Mouse (Mus musculus) stomach, postnatal 0 days (tissue): Measurements from ENCODE around the gene Ubald2. TPM values are rescaled to one million over a fixed set of nuclear protein-coding genes. Genes with fewer than 3 reads are reported as not detected.

Experiments used
- ATAC-seq: fragments of 200-750 bp; cut with Nextera tagmentation; 2 replicates; pipeline ENCODE4 v1.8.0; 2017; ENCODE audit not compliant: low FRiP score, low TSS enrichment
- DNase-seq: peaks from one replicate; pipeline ENCODE4 v3.0.0-alpha.2; 2016; ENCODE audit warnings: low spot score
- H3K27ac ChIP-seq: fragments of 300-500 bp; sonication (generic); replicated peaks from 2 replicates; pipeline ENCODE4 v1.5.1; 2014; ENCODE audit warnings: mild to moderate bottlenecking, control low read depth
- H3K27me3 ChIP-seq: fragments of 300-500 bp; sonication (generic); 2 replicates; pipeline ENCODE4 v1.6.1; 2014; ENCODE audit warnings: low read length; ENCODE audit not compliant: control insufficient read depth, insufficient read depth
- H3K36me3 ChIP-seq: fragments of 300-500 bp; sonication (generic); 2 replicates; pipeline ENCODE4 v1.6.1; 2014; ENCODE audit warnings: low read length, mixed read lengths; ENCODE audit not compliant: control insufficient read depth, insufficient read depth
- H3K4me1 ChIP-seq: fragments of 300-500 bp; sonication (generic); replicated peaks from 2 replicates; pipeline ENCODE4 v1.6.1; 2014; ENCODE audit warnings: antibody characterized with exemption; ENCODE audit not compliant: control insufficient read depth, insufficient read depth
- H3K4me2 ChIP-seq: fragments of 300-500 bp; sonication (generic); replicated peaks from 2 replicates; pipeline ENCODE4 v1.6.1; 2014; ENCODE audit warnings: low read depth, mild to moderate bottlenecking, control low read depth, moderate library complexity
- H3K4me3 ChIP-seq: fragments of 300-500 bp; sonication (generic); 2 replicates; pipeline ENCODE4 v1.5.1; 2014; ENCODE audit warnings: low read depth, low read length, control low read depth
- H3K9ac ChIP-seq: fragments of 300-500 bp; sonication (generic); 2 replicates; pipeline ENCODE4 v1.6.1; 2014; ENCODE audit warnings: mild to moderate bottlenecking, low read length, control low read depth, mixed read lengths
- H3K9me3 ChIP-seq: fragments of 300-500 bp; sonication (generic); 2 replicates; pipeline ENCODE4 v1.6.1; 2016; ENCODE audit warnings: low read length; ENCODE audit not compliant: control insufficient read depth
- CTCF ChIP-seq: IDR thresholded peaks from 2 replicates; pipeline ENCODE4 v1.5.1; 2016; ENCODE audit warnings: antibody characterized with exemption, low read depth, mild to moderate bottlenecking, moderate library complexity
- EP300 ChIP-seq: optimal IDR thresholded peaks from 2 replicates; pipeline ENCODE3; 2016; ENCODE audit warnings: antibody characterized with exemption
- WGBS: fragments of 180-500 bp; shearing (Covaris S2); extraction: QIAGEN DNeasy Blood & Tissue Kit; methylation state at CpG from one replicate; pipeline ENCODE4 v1.1.7; 2014; 5-methylcytosine and 5-hydroxymethylcytosine counted together
- polyA plus RNA-seq: library from polyadenylated mRNA; unstranded; fragments of >200 nt; fragmentation: Nextera tagmentation; extraction: Ambion mirVana; gene quantifications from 2 replicates; pipeline ENCODE4 v1.2.1, GENCODE M21; 2015

Ubald2 gene
- polyA plus RNA-seq, 1 experiment from 2014 or later: 35.7 TPM

DNA sequence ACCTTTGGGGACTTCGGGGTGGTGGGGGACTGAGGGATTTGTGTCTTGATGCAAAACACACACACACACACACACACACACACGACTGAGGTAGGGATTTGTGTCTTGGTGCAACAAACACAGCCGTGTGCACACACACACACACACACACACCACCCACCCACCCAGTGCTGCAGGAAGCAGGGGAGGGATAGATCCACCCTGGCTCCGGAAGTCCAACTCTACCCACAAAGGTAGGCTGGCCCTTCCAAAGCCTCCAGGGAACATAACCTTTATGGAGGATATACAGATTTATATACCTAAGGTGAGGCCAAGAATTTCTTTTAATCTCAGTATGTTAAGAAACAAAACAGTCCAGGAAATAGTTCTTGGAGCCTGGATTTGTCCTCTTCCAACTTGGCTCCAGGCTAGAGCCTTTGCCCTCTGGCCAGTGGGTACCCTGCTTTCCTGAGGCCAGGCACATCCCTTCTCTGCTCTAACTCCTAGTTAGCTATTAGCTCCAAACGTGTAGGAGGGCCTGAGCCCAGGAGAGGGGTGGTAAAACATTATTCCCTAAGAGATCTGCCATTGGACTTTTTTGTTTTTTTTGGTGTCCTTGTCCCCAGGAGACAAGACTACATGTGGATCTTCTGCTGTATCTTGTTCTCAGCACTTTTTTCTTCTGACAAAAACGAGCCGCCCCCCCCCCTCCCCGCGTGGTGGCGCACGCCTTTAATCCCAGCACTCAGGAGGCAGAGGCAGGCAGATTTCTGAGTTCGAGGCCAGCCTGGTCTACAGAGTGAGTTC lies 1.3 kb downstream of the Ubald2 start:
- peak; percentile 64 for DNase-seq
- no peak for TF ChIP-seq EP300
- TF ChIP-seq CTCF: no peak

DNA sequence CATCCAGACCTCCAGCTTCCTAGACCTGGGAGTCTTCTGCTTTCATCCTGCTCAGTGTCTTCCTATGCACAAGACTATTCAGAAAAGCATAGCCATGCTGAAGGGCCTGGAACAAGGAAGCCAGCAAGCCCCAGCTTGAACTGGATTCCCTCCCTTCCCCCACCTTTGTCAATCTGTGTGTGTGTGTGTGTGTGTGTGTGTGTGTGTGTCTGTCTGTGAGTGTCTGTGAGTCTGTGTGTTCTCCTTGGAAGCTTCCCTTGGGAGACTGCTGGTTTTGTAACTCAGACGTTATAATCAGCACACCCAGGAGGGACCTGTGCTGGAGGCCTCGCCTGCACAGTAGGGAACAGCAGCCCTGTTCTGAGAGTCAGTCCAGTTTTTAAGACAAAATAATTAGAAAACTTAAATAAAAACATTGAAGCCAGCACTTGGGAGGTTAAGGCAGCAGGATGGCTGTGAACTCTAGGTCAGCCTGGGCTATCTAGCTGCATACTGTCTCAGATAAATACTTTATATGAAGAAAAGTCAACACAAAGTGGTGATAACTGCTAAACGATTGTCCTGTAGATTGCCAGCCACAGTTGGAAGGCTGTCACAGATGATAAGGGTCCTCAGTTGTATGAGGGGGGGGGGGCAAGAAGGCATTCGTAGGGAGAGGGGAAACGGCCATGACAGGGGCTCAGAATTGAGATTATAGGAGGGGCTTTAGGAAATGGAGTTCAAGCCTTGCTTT lies 2.3 kb downstream of the Ubald2 start:
- no peaks in the 10 kb centered on the region; the same call in 1 of the 2 replicates for H3K36me3 ChIP-seq
- DNase-seq (no peak), ATAC-seq (no peak)
- TF ChIP-seq EP300: no peak
- TF ChIP-seq CTCF: no peak
- H3K9ac ChIP-seq: peak overlapping the region; percentile 41
- peak overlapping the region; percentile 13; the same call in 1 of the 2 replicates for H3K27ac ChIP-seq
- H3K9me3 ChIP-seq: no peaks in the 10 kb centered on the region
- H3K4me3 ChIP-seq: peak overlapping the region; percentile 69; the same call in 1 of the 2 replicates
- WGBS: 41% methylated on average over 5 of the region's 5 CpGs
- peaks cover 11% of the 10 kb centered on the region for H3K4me1 ChIP-seq
- no peaks in the 10 kb centered on the region for H3K27me3 ChIP-seq
- peak overlapping the region; percentile 67 for H3K4me2 ChIP-seq

More for the DNA sequence above, 1.3 kb downstream of the Ubald2 start:
- Histone ChIP-seq H3K4me3 (peak overlapping the region; percentile 69), H3K36me3 (no peaks in the 10 kb centered on the region; the same call in 1 of the 2 replicates), H3K9ac (peak overlapping the region; percentile 89), H3K27ac (peak overlapping the region; percentile 98), H3K4me1 (peaks cover 11% of the 10 kb centered on the region), H3K4me2 (peak overlapping the region; percentile 67), H3K27me3 (no peaks in the 10 kb centered on the region), H3K9me3 (no peaks in the 10 kb centered on the region)
- WGBS: 46% methylated on average over 12 of the region's 12 CpGs
- 0 out of 2 replicates have a peak, but pooled peaks have one; percentile 16 for ATAC-seq

DNA sequence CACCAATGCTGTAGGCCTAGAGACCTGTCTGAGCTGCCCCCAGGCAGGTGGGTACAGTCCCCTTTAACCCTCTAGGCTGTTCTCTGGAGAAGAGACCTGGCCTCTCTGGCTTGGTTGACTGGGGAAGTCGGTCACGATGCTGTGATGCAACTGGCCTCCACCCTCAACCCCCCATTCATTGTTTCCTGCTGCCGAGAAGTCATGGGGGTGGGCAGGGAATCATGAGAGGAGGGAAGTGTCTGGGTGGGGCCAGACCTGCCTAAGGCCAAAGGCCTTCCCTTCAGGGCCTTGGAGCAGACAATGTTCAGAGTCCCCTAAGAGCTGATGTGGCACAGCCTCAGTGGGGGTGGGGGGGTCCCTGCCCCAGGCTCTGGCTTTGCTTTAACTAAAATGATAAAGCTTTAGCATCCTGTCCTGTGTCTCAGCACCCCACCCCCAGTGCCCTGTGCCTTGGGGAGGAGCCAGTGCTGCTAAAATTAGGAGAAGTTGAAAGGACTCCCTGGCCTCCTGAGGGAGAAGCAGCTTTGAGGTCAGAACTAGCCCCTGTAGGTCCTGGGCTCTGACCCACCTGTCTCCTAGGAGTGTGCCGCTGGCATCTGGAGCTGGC lies 2.9 kb downstream of the Ubald2 start:
- Histone ChIP-seq H3K4me3 (no peak overlapping the region), H3K4me1 (peaks cover 11% of the 10 kb centered on the region), H3K4me2 (peak overlapping the region; percentile 67), H3K27me3 (no peaks in the 10 kb centered on the region), H3K9me3 (no peaks in the 10 kb centered on the region), H3K27ac (peak overlapping the region; percentile 13; the same call in 1 of the 2 replicates), H3K36me3 (no peaks in the 10 kb centered on the region; the same call in 1 of the 2 replicates), H3K9ac (no peak overlapping the region; the same call in 1 of the 2 replicates)
- ATAC-seq: no peak
- 49% methylated on average over 4 of the region's 4 CpGs for WGBS
- no peak for TF ChIP-seq EP300
- no peak for TF ChIP-seq CTCF
- no peak for DNase-seq

DNA sequence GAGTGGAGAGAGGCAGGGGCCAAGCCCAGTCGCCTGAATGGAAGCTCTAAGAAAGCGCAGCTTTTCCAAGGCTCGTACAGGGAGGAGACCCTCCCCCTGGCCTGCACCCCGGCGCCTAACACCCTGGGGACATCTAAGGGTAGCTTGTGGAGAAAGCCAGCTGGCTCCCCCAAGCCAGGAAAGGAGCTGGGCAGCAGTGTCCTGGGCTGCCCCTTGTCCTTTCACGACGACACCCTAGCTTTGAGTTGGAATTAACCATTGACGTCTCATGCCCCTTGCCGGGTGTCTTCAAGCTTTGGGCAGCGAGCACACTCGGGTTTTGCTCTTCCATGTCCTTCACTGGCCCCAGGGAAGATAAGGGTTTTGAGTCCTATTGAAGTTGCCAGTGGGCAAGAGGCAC lies 3.6 kb downstream of the Ubald2 start:
- Histone ChIP-seq H3K4me3 (no peak overlapping the region), H3K4me2 (0 out of 2 replicates have a peak overlapping the region, but pooled peaks have one; percentile 67)

DNA sequence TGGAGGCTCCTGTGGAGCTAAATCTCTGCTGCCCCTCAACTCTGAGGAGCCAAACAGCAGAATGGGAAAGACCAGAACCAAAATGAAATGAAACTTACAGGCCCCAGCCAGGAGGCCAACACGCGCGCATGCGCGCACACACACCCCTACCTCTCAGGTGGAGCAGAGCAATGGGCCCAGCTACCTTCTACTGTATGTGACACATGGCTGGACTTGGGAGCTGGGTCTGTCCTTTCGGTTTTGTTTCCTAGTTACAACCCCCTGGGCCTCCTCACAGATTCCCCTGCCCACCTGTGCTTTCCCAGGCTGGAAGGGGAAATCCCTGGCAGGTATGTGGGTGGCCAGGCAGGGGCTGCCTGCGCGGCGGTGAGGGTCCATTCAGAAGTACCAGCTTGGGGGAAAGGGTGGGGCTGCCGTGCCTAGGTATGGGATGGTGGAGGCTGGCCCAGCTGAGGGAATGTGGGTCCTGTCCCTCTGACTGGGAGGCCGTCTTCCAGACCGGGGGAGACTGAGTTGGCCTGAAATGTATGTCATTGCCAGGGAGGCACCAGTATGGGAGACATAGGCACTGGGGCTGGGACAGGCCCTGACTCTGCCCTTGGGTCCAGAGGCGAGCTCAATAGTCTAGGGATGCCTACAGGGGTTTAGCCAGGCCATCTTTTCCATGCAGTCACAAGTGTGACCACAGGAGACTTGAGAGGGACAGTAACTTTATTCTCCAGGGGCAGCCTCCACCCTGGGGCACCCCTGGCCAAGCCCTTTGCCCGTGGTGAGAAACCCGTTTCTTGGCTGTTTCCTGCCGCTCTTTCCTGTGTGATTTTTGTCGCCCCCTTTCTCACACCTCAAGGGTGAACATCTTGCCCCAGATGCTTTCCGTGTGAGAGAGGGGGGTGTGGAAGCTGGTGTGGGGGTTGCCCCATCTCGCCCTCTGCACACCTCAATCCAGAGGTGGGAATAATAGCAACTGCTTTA lies 5.7 kb downstream of the Ubald2 start:
- no peak for TF ChIP-seq CTCF
- TF ChIP-seq EP300: no peak
- no peak for DNase-seq
- Histone ChIP-seq H3K9me3 (no peaks in the 10 kb centered on the region), H3K4me3 (no peak overlapping the region), H3K9ac (no peak overlapping the region), H3K4me1 (peaks cover 11% of the 10 kb centered on the region), H3K36me3 (no peaks in the 10 kb centered on the region; the same call in 1 of the 2 replicates), H3K27me3 (no peaks in the 10 kb centered on the region), H3K27ac (no peak overlapping the region), H3K4me2 (no peak overlapping the region)
- ATAC-seq: no peak; the same call in 1 of the 2 replicates
- WGBS: 75% methylated on average over 19 of the region's 19 CpGs

More for the DNA sequence above, 3.6 kb downstream of the Ubald2 start:
- Histone ChIP-seq H3K36me3 (no peaks in the 10 kb centered on the region; the same call in 1 of the 2 replicates), H3K27ac (no peak overlapping the region), H3K4me1 (peaks cover 11% of the 10 kb centered on the region), H3K9ac (no peak overlapping the region), H3K27me3 (no peaks in the 10 kb centered on the region), H3K9me3 (no peaks in the 10 kb centered on the region)
- ATAC-seq (no peak), DNase-seq (no peak)
- TF ChIP-seq CTCF: no peak
- no peak for TF ChIP-seq EP300
- WGBS: 71% methylated on average over 11 of the region's 11 CpGs
